In genomic region chr1:191906571-191907430, GRCm38 (mm10) we compare ENCODE assay signal across 8 mouse cellular contexts. TPM values are rescaled to one million over a fixed set of nuclear protein-coding genes. Genes with fewer than 3 reads are reported as not detected.
DNase-seq lines count a peak whose midpoint lies in the region; ATAC-seq and TF ChIP-seq lines count a peak whose summit lies in the region.

TSS of gene Slc30a1 (plus strand) at chr1:191906767.

- H3K4me1 ChIP-seq in embryonic facial prominence, embryonic 13.5 days = peaks cover 42% of the 10 kb centered on the region
- peaks cover 20% of the 10 kb centered on the region for H3K4me1 ChIP-seq in limb, embryonic 14.5 days (ENCODE audit: control insufficient read depth, insufficient read depth, low read length)
- H3K4me1 ChIP-seq in midbrain, postnatal 0 days (ENCODE audit: insufficient read depth, low read length) = peaks cover 15% of the 10 kb centered on the region; the same call in 1 of the 2 replicates

- no peak for TF ChIP-seq CTCF in midbrain, postnatal 0 days (IDR thresholded peaks at IDR 0.05)

- no peaks in the 10 kb centered on the region for H3K9me3 ChIP-seq in embryonic facial prominence, embryonic 13.5 days
- H3K9me3 ChIP-seq in limb, embryonic 14.5 days (ENCODE audit: control insufficient read depth, low read length) = no peaks in the 10 kb centered on the region
- H3K9me3 ChIP-seq in midbrain, postnatal 0 days (ENCODE audit: low read length) = no peaks in the 10 kb centered on the region

- H3K4me3 ChIP-seq in embryonic facial prominence, embryonic 13.5 days = peak within 1 kb of the TSS; percentile 96
- H3K4me3 ChIP-seq in limb, embryonic 14.5 days (replicated peaks; ENCODE audit: low read length) = peak within 1 kb of the TSS; percentile 88
- peak within 1 kb of the TSS; percentile 96 for H3K4me3 ChIP-seq in midbrain, postnatal 0 days (ENCODE audit: low read depth, low read length)

- peaks cover 22% of the 10 kb centered on the region for H3K36me3 ChIP-seq in embryonic facial prominence, embryonic 13.5 days
- H3K36me3 ChIP-seq in limb, embryonic 14.5 days (ENCODE audit: control insufficient read depth, insufficient read depth, low read length) = peaks cover 16% of the 10 kb centered on the region
- H3K36me3 ChIP-seq in midbrain, postnatal 0 days (ENCODE audit: insufficient read depth, low read length) = peaks cover 3% of the 10 kb centered on the region; the same call in 1 of the 2 replicates

- peak within 1 kb of the TSS; percentile 89 for H3K9ac ChIP-seq in embryonic facial prominence, embryonic 13.5 days
- peak within 1 kb of the TSS; percentile 80 for H3K9ac ChIP-seq in limb, embryonic 14.5 days (ENCODE audit: low read depth, low read length, severe bottlenecking)
- peak within 1 kb of the TSS; percentile 90 for H3K9ac ChIP-seq in midbrain, postnatal 0 days (replicated peaks; ENCODE audit: low read length, poor library complexity, severe bottlenecking)

- 0 out of 2 replicates have a peak, but pooled peaks have one; percentile 40 for TF ChIP-seq POLR2A in limb, embryonic 14.5 days (IDR thresholded peaks at IDR 0.05; ENCODE audit: borderline replicate concordance, extremely low read depth, insufficient read depth, insufficient read length)

- H3K27me3 ChIP-seq in embryonic facial prominence, embryonic 13.5 days = 0 out of 2 replicates have a peak, but pooled peaks cover 3% of the 10 kb centered on the region
- H3K27me3 ChIP-seq in limb, embryonic 14.5 days (ENCODE audit: control insufficient read depth, insufficient read depth, low read length) = no peaks in the 10 kb centered on the region
- no peaks in the 10 kb centered on the region for H3K27me3 ChIP-seq in midbrain, postnatal 0 days (ENCODE audit: insufficient read depth, low read length)

- peak within 1 kb of the TSS; percentile 94 for H3K4me2 ChIP-seq in embryonic facial prominence, embryonic 13.5 days
- peak within 1 kb of the TSS; percentile 93 for H3K4me2 ChIP-seq in limb, embryonic 14.5 days (replicated peaks; ENCODE audit: low read depth, low read length, severe bottlenecking)
- peak within 1 kb of the TSS; percentile 93 for H3K4me2 ChIP-seq in midbrain, postnatal 0 days (ENCODE audit: low read depth, low read length, poor library complexity, severe bottlenecking)

- WGBS in embryonic facial prominence, embryonic 13.5 days = under 1% methylated on average over 104 of the region's 104 CpGs
- under 1% methylated on average over 61 of the region's 104 CpGs for whole genome bisulfite sequencing in limb, embryonic 14.5 days
- under 1% methylated on average over 77 of the region's 104 CpGs for WGBS in midbrain, postnatal 0 days

- peak within 1 kb of the TSS; percentile 89 for H3K27ac ChIP-seq in embryonic facial prominence, embryonic 13.5 days
- H3K27ac ChIP-seq in limb, embryonic 14.5 days (replicated peaks; ENCODE audit: low read depth, low read length) = peak within 1 kb of the TSS; percentile 81
- peak within 1 kb of the TSS; percentile 94 for H3K27ac ChIP-seq in midbrain, postnatal 0 days (ENCODE audit: low read depth, low read length)

- peak; percentile 94 for DNase-seq in 3134 (ENCODE audit: extremely low read depth, insufficient read length, low spot score)
- DNase-seq in adrenal gland, postnatal 36 days = peak; percentile 99 to 100
- peak; percentile 96 for DNase-seq in heart, adult 8-10 months (ENCODE audit: low spot score)
- DNase-seq in kidney, adult 9 months = peak; percentile 99
- peak; percentile 92 for DNase-seq in limb, embryonic 14.5 days (ENCODE audit: low spot score)
- peak; percentile 98 for DNase-seq in midbrain, postnatal 0 days (ENCODE audit: low spot score)
- peak; percentile 99 for DNase-seq in spleen, postnatal 14 days (ENCODE audit: low spot score in 2 of 2)

- peak; percentile 96 for ATAC-seq in embryonic facial prominence, embryonic 13.5 days (ENCODE audit: insufficient number of reproducible peaks, insufficient read depth, low FRiP score, low TSS enrichment, low read depth)
- peak; percentile 99 for ATAC-seq in limb, embryonic 14.5 days (ENCODE audit: low FRiP score, low read depth)
- peak; percentile 99 for ATAC-seq in midbrain, postnatal 0 days (ENCODE audit: low FRiP score)

RNA-seq across cellular contexts. Expression of gene Slc30a1, which starts in this region (rescaled TPM):
- total RNA-seq in adrenal gland, postnatal 36 days (2021) = 10 to 100 TPM; 20.3 to 21.2 TPM
- 1.7 and 2.0 TPM in 2 replicates for polyA plus RNA-seq in embryonic facial prominence, embryonic 13.5 days (2015; fragmentation: Nextera tagmentation; extraction: Ambion mirVana)
- total RNA-seq in heart, adult 8-10 months (2022) = 10 to 100 TPM; 16.2 to 19.5 (median 16.6) TPM
- polyA plus RNA-seq in limb, embryonic 14.5 days (2012; rRNA removed) = 6.7 and 7.3 TPM in 2 replicates
- polyA plus RNA-seq in limb, embryonic 14.5 days (2014; fragmentation: Nextera tagmentation; extraction: Ambion mirVana) = 3.2 and 3.6 TPM in 2 replicates
- total RNA-seq in midbrain, postnatal 0 days (2014; rRNA removed) = 21.9 and 27.4 TPM in 2 replicates
- 4.4 and 5.1 TPM in 2 replicates for polyA plus RNA-seq in midbrain, postnatal 0 days (2015; fragmentation: Nextera tagmentation; extraction: Ambion mirVana)

Comparison
In these comparisons a context has a peak if more than half of its experiments do, and no peak if none do; other contexts are left out.
1. Peak in every context shown above with its lines: DNase-seq, ATAC-seq, H3K4me3 ChIP-seq and H3K27ac ChIP-seq.